Mouse (Mus musculus) myocyte (in vitro differentiated cells): ENCODE measurements around the gene 4933434E20Rik.
A peak's percentile ranks its signal among the peaks of the same experiment; 100 is the strongest.

ENCODE experiments used
- MAX ChIP-seq: IDR thresholded peaks from one replicate; pipeline ENCODE4 v1.6.1; 2011; ENCODE audit warnings: low read depth, mild to moderate bottlenecking, control low read depth
- MYOD1 ChIP-seq, 3 experiments: IDR thresholded peaks; one replicate each; pipeline ENCODE4 v1.6.1; 2011; ENCODE audit warnings: control low read depth in 2 of 3, low read depth in 2 of 3, mild to moderate bottlenecking in 2 of 3, moderate library complexity in 1 of 3; ENCODE audit not compliant: insufficient read length in 2 of 3, control insufficient read depth in 1 of 3
- POLR2A ChIP-seq: IDR thresholded peaks from one replicate; pipeline ENCODE4 v1.6.1; 2011; ENCODE audit warnings: low read depth, mild to moderate bottlenecking, control low read depth, moderate library complexity; ENCODE audit not compliant: insufficient read length
- POLR2AphosphoS2 ChIP-seq: IDR thresholded peaks from one replicate; pipeline ENCODE4 v1.6.1; 2011; ENCODE audit warnings: low read depth, control low read depth; ENCODE audit not compliant: insufficient read length
- TCF12 ChIP-seq: IDR thresholded peaks from one replicate; pipeline ENCODE4 v1.6.1; 2011; ENCODE audit warnings: mild to moderate bottlenecking, control low read depth; ENCODE audit not compliant: poor library complexity, insufficient read depth, severe bottlenecking
- USF1 ChIP-seq: IDR thresholded peaks from one replicate; pipeline ENCODE4 v1.6.1; 2011; ENCODE audit warnings: low read depth, mild to moderate bottlenecking, control low read depth, moderate library complexity

DNA sequence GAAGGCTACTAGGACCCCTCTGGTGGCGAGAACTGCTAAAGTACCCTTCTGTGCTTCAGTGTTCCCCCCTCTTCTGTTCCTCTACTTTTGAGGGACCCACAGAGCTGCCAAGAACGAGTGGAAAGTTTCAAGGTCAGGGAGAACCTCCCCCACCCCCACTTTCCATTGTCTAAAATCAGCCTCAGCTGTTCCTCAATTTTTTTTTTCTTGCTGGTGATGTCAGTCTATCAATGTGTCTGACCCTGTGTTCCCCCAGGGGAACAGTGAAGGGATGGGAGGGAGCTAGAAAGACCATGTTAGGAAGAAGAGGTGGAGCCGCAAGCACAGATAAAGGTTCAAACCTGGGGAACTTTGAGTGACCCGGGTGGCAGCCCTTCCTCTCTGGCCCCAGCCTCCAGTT, 20.9 kb downstream of the 4933434E20Rik start, which contains the start of gene Tpm3:
- peak; percentile 62 for TF ChIP-seq TCF12
- TF ChIP-seq POLR2A: no peak
- TF ChIP-seq MAX: no peak
- TF ChIP-seq POLR2AphosphoS2: no peak
- TF ChIP-seq MYOD1 (IDR thresholded peaks at IDR 0.05; ENCODE audit: control insufficient read depth in 1 of 3, insufficient read length in 2 of 3, low read depth in 2 of 3): peak in 2 of 3 experiments; percentile 34 to 47
- TF ChIP-seq USF1: no peak
